Mouse (Mus musculus) cerebellum, adult 2 months (tissue): ENCODE measurements around the gene Rbck1.

ENCODE experiments used
- CTCF ChIP-seq: fragments of 200-500 bp; IDR thresholded peaks from 2 replicates; pipeline ENCODE4 v1.5.1; 2011; ENCODE audit warnings: low read depth, mild to moderate bottlenecking, control low read depth, low read length, moderate library complexity, borderline replicate concordance; ENCODE audit not compliant: insufficient read depth
- POLR2A ChIP-seq: fragments of 200-500 bp; IDR thresholded peaks from 2 replicates; pipeline ENCODE4 v1.6.1; 2011; ENCODE audit warnings: low read length, control low read depth, borderline replicate concordance; ENCODE audit not compliant: insufficient read depth

- TF ChIP-seq CTCF (no peak), POLR2A (no peak)
These were observed 16.8 kb upstream of the Rbck1 start for GRCm38 (mm10) chr2:152349205-152349604.
